Mouse (Mus musculus) kidney, adult 2 months (tissue): ENCODE measurements around the gene Mei1.

Experiments used
- CTCF ChIP-seq: fragments of 200-500 bp; conservative IDR thresholded peaks from 2 replicates; pipeline ENCODE4 v1.5.1; 2011; ENCODE audit warnings: low read depth, mild to moderate bottlenecking, control low read depth, low read length, moderate library complexity, mixed read lengths; ENCODE audit not compliant: insufficient read depth, insufficient read length
- POLR2A ChIP-seq: fragments of 200-500 bp; IDR thresholded peaks from one replicate; pipeline ENCODE4 v1.6.1; 2011; ENCODE audit warnings: low read depth, low read length, control low read depth

DNA sequence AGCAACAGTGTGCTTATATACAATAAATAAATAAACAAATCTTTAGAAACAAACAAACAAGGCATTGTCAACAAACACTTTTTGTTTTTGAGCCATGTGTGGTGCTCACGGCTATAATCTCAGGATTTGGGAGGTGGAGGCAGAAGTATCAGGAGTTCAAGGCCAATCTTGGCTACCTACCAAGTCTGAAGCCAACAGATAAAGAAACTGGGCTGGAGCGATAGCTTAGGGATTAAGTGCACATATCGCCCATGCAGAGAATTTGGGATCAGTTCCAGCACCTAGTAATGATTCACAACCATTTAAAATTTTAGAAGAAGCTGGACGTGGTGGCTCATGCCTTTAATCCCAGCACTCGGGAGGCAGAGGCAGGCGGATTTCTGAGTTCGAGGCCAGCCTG lies 3.7 kb downstream of the Mei1 start:
- TF ChIP-seq POLR2A = no peak
- TF ChIP-seq CTCF = no peak
